Mouse (Mus musculus) testis, adult 2 months (tissue): ENCODE results near the gene Slc26a3. TPM values are rescaled to one million over a fixed set of nuclear protein-coding genes. Genes with fewer than 3 reads are reported as not detected.
A peak's percentile ranks its signal among the peaks of the same experiment; 100 is the strongest.

Experiments used
- H3K27ac ChIP-seq: fragments of 200-500 bp; 2 replicates; pipeline ENCODE4 v1.5.1; 2012; ENCODE audit warnings: low read depth, low read length; ENCODE audit not compliant: control insufficient read depth, insufficient read depth
- H3K27me3 ChIP-seq: fragments of 200-500 bp; 2 replicates; pipeline ENCODE4 v1.6.1; 2012; ENCODE audit warnings: mild to moderate bottlenecking, low read length, moderate library complexity; ENCODE audit not compliant: control insufficient read depth, insufficient read depth
- H3K36me3 ChIP-seq: fragments of 200-500 bp; 2 replicates; pipeline ENCODE4 v1.6.1; 2012; ENCODE audit warnings: mild to moderate bottlenecking, low read length; ENCODE audit not compliant: control insufficient read depth, insufficient read depth
- H3K4me1 ChIP-seq: fragments of 200-500 bp; 2 replicates; pipeline ENCODE4 v1.6.1; 2012; ENCODE audit warnings: low read length; ENCODE audit not compliant: control insufficient read depth, insufficient read depth
- H3K4me3 ChIP-seq: fragments of 200-500 bp; 2 replicates; pipeline ENCODE4 v1.5.1; 2012; ENCODE audit warnings: low read depth, mild to moderate bottlenecking, low read length, moderate library complexity, mixed read lengths; ENCODE audit not compliant: control insufficient read depth
- CTCF ChIP-seq: fragments of 200-500 bp; IDR thresholded peaks from 2 replicates; pipeline ENCODE4 v1.5.1; 2012; ENCODE audit warnings: low read depth, mild to moderate bottlenecking, inconsistent platforms, low read length, moderate library complexity; ENCODE audit not compliant: control insufficient read depth, insufficient read depth, insufficient replicate concordance
- POLR2A ChIP-seq: fragments of 200-500 bp; IDR thresholded peaks from 2 replicates; pipeline ENCODE4 v1.6.1; 2012; ENCODE audit warnings: low read depth, mild to moderate bottlenecking, inconsistent platforms, low read length, moderate library complexity; ENCODE audit not compliant: control insufficient read depth
- polyA plus RNA-seq: library from polyadenylated mRNA; depleted of rRNA; stranded (reverse); fragments of >200 nt; gene quantifications from 2 replicates; pipeline ENCODE4 v1.2.3, GENCODE M21; 2012

Gene Slc26a3
- polyA plus RNA-seq, 1 experiment: 0.07 TPM

DNA sequence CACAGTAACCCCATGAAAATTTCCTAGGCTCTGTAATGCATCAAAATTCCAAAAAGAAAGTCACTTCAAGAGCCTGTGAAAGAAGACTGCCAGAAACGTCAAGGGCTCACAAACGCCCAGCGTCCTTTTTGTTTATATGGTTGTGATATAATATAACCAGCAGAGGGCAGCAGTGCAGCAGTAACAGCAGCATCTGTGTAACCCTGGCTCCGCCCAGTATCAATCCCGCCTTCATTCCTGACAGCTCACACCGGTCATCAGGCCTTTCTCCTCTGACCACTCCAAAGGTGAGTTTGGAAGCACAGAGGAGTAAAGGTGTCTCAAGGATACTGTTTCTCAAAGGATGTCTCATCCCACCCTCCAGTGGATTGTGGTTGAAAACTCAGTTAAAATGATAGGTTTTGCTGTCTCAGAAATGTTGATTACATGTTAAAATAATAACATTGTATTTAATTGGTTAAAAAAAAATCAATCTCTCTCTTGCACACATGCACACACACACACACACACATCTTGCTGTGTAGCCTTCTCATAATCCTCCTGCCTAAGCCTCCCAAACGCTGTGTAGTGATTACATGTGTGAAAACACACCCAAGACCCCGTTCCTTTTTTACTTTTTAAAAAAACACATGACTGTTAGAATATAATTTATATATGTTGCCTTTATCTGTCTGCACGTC, 15.9 kb upstream of the Slc26a3 start:
- TF ChIP-seq POLR2A (no peak), CTCF (peak; percentile 74; the same call in 1 of the 2 replicates)
- H3K4me1 ChIP-seq: peaks cover 15% of the 10 kb centered on the region

GRCm38 (mm10) chr12:31375283-31375615, 15.4 kb upstream of the Slc26a3 start:
- Histone ChIP-seq H3K36me3 (no peaks in the 10 kb centered on the region), H3K27ac (no peak overlapping the region), H3K4me1 (peaks cover 15% of the 10 kb centered on the region), H3K4me3 (no peak overlapping the region), H3K27me3 (no peaks in the 10 kb centered on the region)
- TF ChIP-seq POLR2A (no peak), CTCF (no peak)

More for the DNA sequence above, 15.9 kb upstream of the Slc26a3 start:
- H3K27me3 ChIP-seq: no peaks in the 10 kb centered on the region
- H3K27ac ChIP-seq: no peak overlapping the region
- H3K36me3 ChIP-seq: no peaks in the 10 kb centered on the region
- H3K4me3 ChIP-seq: no peak overlapping the region

DNA sequence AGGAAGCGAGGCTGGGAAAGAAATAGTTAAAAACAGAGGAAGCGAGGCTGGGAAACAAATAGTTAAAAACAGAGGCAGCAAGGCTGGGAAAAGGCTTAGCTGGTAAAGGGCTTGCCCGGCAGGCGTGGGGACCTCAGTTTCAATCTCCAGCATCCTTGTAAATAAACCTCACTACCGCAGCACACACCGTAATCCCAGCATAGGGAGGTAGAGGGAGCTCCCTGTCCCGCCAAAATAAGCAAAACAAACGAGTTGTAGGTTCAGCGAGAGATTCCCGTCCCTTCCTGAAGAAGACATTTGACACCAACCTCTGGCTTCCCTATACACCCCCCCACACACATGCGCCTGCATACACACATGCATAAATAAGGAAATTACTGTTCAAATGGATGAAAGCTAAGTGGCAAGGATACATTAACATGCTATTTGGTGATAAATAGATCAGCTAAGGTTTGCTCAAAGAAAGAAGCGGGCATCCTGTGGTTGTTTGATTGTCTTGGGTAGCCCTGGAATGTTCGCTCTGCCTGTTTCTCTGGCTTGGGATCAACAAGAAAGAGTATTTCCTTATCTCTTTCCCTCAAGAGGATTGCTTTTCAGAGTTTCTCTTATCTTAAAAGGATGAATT, 14.2 kb upstream of the Slc26a3 start:
- Histone ChIP-seq H3K4me1 (peaks cover 15% of the 10 kb centered on the region), H3K27me3 (no peaks in the 10 kb centered on the region), H3K27ac (no peak overlapping the region), H3K4me3 (no peak overlapping the region), H3K36me3 (no peaks in the 10 kb centered on the region)
- TF ChIP-seq POLR2A (no peak), CTCF (no peak)

DNA sequence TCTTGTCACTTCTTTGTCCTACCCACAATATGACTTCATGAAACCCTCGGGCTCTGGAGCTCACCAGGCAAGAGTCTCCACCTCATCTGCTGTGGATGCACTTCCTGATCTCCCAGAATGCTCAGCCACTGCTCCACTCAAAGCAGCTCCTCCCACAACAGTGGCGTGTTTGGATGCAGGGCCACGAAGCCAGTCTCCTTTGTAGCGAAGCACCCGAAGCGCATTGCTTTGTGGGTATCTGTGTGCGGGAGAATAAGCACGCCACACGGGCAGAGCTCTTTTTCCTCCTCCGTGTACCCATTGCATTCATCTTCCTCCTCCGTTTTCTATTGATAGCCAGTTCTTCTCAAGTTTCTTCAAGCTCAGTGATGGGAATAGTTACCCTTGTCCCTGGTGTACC, 13.4 kb upstream of the Slc26a3 start:
- H3K27ac ChIP-seq: no peak overlapping the region
- no peaks in the 10 kb centered on the region for H3K36me3 ChIP-seq
- peaks cover 15% of the 10 kb centered on the region for H3K4me1 ChIP-seq
- peak overlapping the region; percentile 0 for H3K4me3 ChIP-seq
- no peaks in the 10 kb centered on the region for H3K27me3 ChIP-seq
- TF ChIP-seq CTCF (no peak), POLR2A (no peak)

DNA sequence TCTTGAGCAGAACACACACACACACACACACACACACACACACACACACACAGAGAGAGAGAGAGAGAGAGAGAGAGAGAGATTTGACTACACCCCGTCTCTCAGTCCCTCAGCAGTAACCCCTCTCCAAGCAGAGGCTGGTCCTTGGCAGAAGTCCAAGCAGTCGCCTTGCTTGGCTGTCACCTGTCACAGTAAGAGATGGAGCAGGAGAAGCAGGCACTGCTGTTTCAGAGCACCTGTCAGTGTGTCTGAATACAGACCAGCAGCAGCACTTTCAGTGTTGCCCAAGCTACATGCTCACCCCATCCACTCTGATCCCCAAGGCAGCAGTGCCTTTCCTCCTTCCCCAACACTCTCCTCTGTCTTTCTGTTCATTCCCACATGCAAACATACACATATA, 9.8 kb upstream of the Slc26a3 start:
- Histone ChIP-seq H3K27me3 (no peaks in the 10 kb centered on the region), H3K36me3 (no peaks in the 10 kb centered on the region), H3K27ac (no peak overlapping the region), H3K4me3 (no peak overlapping the region), H3K4me1 (peaks cover 5% of the 10 kb centered on the region)
- TF ChIP-seq POLR2A: no peak
- no peak for TF ChIP-seq CTCF

GRCm38 (mm10) chr12:31382451-31382850, 8.2 kb upstream of the Slc26a3 start:
- H3K4me1 ChIP-seq: no peaks in the 10 kb centered on the region; the same call in 1 of the 2 replicates

GRCm38 (mm10) chr12:31387303-31387702, 3.4 kb upstream of the Slc26a3 start:
- Histone ChIP-seq H3K27ac (no peak overlapping the region), H3K4me1 (no peaks in the 10 kb centered on the region; the same call in none of the 2 replicates), H3K36me3 (no peaks in the 10 kb centered on the region), H3K27me3 (no peaks in the 10 kb centered on the region), H3K4me3 (no peak overlapping the region)
- TF ChIP-seq CTCF: no peak
- no peak for TF ChIP-seq POLR2A

More at GRCm38 (mm10) chr12:31382451-31382850, 8.2 kb upstream of the Slc26a3 start:
- Histone ChIP-seq H3K36me3 (no peaks in the 10 kb centered on the region), H3K27ac (no peak overlapping the region), H3K4me3 (no peak overlapping the region), H3K27me3 (no peaks in the 10 kb centered on the region)
- TF ChIP-seq POLR2A (no peak), CTCF (no peak)

- H3K4me3 ChIP-seq: no peak overlapping the region
- H3K27me3 ChIP-seq: no peaks in the 10 kb centered on the region
- no peak for TF ChIP-seq POLR2A
- TF ChIP-seq CTCF: no peak
- no peaks in the 10 kb centered on the region for H3K36me3 ChIP-seq
- H3K4me1 ChIP-seq: no peaks in the 10 kb centered on the region; the same call in none of the 2 replicates
- H3K27ac ChIP-seq: no peak overlapping the region
Measured at GRCm38 (mm10) chr12:31391696-31392095, 1.0 kb downstream of the Slc26a3 start.
